Mouse (Mus musculus): ENCODE data around the gene Tarsl2. TPM values are rescaled to one million over a fixed set of nuclear protein-coding genes. Genes with fewer than 3 reads are reported as not detected.

Tarsl2 gene
- polyA plus RNA-seq, 1 experiment from 2014 or later: 15.4 TPM

- Histone ChIP-seq H3K4me3 (ENCODE audit: low read depth, low read length) (no peak overlapping the region), H3K27me3 (replicated peaks; ENCODE audit: control insufficient read depth, insufficient read depth, low read length) (no peaks in the 10 kb centered on the region), H3K4me1 (ENCODE audit: control insufficient read depth, insufficient read depth, low read length) (no peaks in the 10 kb centered on the region), H3K36me3 (ENCODE audit: control insufficient read depth, insufficient read depth, low read length) (no peaks in the 10 kb centered on the region), H3K27ac (replicated peaks; ENCODE audit: low read depth, low read length) (no peak overlapping the region), H3K4me2 (ENCODE audit: low read depth, low read length) (no peak overlapping the region), H3K9me3 (ENCODE audit: control insufficient read depth, low read length) (no peaks in the 10 kb centered on the region), H3K9ac (ENCODE audit: low read depth, low read length) (no peak overlapping the region)
- ATAC-seq (ENCODE audit: low read depth): no peak
- 89% methylated on average over 3 of the region's 3 CpGs for WGBS
- no peak for DNase-seq (ENCODE audit: low spot score)
Observed at GRCm38 (mm10) chr7:65735261-65735660, 90.6 kb downstream of the Tarsl2 start.

- Histone ChIP-seq H3K27ac (replicated peaks; ENCODE audit: low read depth, low read length) (no peak overlapping the region), H3K4me2 (ENCODE audit: low read depth, low read length) (no peak overlapping the region), H3K27me3 (replicated peaks; ENCODE audit: control insufficient read depth, insufficient read depth, low read length) (no peaks in the 10 kb centered on the region), H3K9me3 (ENCODE audit: control insufficient read depth, low read length) (no peaks in the 10 kb centered on the region), H3K4me1 (ENCODE audit: control insufficient read depth, insufficient read depth, low read length) (no peaks in the 10 kb centered on the region), H3K36me3 (ENCODE audit: control insufficient read depth, insufficient read depth, low read length) (no peaks in the 10 kb centered on the region), H3K4me3 (ENCODE audit: low read depth, low read length) (no peak overlapping the region), H3K9ac (ENCODE audit: low read depth, low read length) (no peak overlapping the region)
- WGBS: 67% methylated on average over 12 of the region's 12 CpGs
- ATAC-seq (ENCODE audit: low read depth): no peak
- peak; percentile 14 for DNase-seq (ENCODE audit: low spot score)
Observed at GRCm38 (mm10) chr7:65737286-65738040, 92.8 kb downstream of the Tarsl2 start.

Other genes with a start within 250 kb of the Tarsl2 start
- 18.2 and 22.3 TPM in 2 replicates for gene Tjp1, start 117.1 kb upstream of the Tarsl2 start, polyA plus RNA-seq (2014; fragmentation: Nextera tagmentation; extraction: Ambion mirVana)
- 78.7 and 83.1 TPM in 2 replicates for gene Tm2d3, start 46.3 kb downstream of the Tarsl2 start, polyA plus RNA-seq (2014; fragmentation: Nextera tagmentation; extraction: Ambion mirVana)
- gene Pcsk6, start 216.8 kb downstream of the Tarsl2 start, polyA plus RNA-seq (2014; fragmentation: Nextera tagmentation; extraction: Ambion mirVana): 12.3 and 16.0 TPM in 2 replicates

Data from embryonic facial prominence, embryonic 14.5 days (tissue).